Mouse (Mus musculus): ENCODE measurements around the gene Gjb3.
A peak's percentile ranks its signal among the peaks of the same experiment; 100 is the strongest.

The Gjb3 gene

DNA sequence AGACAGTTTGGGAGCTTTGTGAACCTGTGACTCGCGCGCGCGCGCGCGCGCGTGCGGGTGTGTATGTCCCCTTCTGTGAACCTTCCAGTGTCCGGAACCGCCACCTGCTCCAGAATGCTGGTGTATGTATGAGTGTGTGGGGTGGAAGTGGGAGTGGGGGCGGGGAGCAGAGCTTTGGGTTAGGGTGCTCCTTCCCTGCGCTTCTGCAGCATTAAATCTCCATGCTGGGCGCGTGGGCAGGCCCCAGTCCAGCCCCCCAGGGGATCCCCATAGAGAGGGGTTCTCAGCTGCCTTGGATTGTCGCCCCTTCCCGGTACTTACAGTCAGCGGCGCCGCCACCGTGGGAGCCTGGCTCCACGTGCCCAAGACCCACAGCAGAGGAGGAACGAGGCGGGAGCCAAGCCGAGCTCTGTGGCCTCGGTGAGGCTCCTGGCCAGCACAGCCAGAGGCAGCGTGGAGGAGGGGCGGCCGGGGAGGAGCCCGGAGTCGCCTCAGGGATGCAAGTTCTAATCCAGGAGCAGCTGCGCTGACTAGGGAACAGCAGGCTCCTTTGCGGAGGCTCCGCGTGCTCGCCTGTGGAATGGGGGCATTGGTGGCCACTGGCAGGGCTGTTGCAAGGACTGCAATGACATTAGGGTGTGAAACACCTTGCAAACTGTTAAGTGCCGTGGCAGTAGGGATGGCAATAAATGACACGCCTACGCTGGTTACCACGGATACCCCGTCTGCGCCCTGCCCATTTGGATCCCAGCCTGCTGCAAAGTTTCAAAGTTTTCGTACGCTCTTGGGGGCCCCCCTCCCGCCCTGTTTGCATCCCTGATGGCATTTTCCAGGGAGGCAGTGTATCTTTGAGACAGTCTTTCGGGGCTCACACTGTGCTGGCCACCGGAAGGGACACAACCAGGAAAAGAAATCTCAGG lies at the start of gene Gjb3:
Gjb3 (minus strand) TSS at position 664 of the 920 bp plus-strand sequence.
- DNase-seq: no peak

DNA sequence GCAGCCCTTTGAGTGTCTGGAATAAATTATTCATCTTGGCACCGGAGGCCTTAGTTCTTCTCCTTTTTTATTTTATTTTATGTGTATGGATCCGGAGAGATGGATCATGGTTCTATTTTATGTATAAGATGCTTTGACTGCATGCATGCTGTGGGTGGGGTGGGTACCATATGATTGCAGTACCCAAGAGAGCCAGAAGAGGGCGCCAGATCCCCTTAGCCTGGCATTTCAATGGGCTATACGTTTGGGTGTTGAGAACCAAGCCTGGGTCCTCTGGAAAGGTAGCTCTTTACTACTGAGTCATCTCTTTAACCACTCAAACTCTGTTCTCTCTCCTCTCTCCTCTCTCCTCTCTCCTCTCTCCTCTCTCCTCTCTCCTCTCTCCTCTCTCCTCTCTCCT lies 46.7 kb upstream of the Gjb3 start:
- DNase-seq: no peak

DNA sequence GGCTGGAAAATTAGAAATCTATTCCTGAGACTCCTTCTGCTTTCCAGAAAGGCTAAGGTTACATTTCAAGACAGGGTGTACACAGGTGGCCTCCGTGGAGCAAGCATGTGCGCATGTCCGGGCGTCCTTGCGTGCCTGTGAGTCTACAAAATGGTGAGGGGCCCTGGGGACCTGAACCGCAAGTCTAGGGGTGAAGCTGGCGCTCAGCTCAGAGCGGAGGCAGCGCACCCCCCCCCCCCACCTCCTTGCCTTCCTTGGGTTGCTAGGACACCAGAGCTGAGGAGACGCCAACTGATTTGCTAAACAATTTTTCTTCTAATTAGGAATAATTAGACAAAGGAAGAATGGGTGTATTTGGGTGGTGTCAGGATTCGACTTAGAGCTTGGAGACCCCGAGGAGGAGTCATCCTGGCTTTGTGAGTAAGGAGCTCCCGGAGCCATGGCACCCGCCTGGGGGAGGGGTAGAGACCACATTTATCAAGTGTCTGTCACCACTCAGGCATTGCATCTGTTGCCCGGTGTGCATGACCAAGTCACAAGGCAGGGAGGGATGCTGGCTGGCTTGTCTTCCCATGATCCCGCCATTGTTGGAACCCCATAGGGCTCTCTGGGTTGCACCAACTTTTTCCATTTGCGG lies 45.0 kb upstream of the Gjb3 start:
- no peak for DNase-seq

DNA sequence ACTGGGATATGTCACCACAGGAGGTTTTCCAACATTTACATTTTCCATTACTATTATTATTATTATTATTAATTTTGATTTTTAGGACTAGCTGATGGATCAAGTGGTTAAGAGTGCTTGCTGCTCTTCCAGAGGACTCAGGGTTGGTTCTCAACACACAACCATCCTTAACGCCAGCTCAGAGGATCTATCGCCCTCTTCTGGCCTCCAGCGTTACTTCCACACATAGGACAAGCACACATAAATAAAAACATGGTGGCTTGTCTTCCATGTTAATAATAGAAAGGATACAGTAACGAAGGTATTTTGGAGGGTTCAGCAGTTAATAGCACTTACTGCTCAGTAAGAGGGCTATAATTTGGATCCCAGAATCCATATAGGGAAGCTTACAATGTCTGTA lies 44.0 kb upstream of the Gjb3 start:
- DNase-seq: no peak

DNA sequence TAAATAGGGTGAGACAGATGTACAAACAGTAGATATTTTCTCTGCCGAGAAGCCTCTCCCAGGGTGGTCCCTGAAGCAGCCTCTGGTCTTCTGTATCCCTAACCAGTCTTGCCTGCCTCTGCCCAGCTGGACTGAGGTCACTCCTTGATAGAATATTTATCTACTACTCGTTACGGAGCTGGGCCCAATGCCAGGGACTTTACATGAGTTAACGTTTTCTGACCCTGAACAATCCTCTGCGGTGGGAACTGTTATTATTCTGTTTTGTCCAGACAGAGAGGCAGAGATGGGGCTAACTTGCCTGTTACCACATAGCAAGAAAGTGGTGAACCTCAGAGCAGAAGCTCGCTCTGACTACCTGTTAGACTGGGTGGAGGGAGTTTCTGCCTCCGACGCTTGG lies 42.8 kb upstream of the Gjb3 start:
- no peak for DNase-seq

DNA sequence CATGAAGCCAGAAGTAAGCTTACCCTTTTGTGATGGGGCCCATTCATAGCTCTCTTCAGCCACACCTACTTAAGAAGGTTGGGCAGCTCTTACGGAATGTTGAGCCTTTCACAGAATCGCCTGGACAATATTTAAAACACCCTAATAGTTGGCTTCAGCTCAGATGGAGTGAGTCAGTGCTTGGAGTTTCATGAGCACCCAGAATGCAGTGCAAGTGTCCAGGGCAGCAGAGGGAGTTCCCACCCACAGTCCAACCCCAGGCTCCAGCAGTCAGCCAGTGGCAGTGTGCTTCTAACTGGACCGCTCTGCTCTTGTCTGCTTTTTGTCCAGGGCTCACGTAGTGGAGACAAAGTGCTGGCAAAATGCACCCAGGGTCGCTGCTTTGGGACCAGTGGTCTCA lies 40.9 kb upstream of the Gjb3 start:
- no peak for DNase-seq

DNA sequence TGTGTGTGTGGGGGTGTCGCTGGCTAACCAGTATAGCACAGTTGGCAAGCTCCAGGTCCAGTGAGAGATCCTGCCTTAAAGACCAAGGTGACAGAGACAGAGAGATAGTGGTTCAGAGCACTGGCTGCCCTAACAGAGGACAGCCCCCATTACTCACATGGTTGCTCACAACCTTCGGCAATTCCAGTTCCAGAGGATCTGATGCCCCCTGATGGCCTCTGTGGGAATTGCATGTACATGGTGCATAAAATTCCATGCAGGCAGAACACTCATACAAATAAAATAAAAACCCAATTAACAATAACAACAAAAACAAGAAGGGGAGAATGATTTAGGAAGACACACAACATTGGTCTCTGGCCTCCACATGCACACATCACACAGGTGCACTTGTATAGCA lies 39.8 kb upstream of the Gjb3 start:
- DNase-seq: no peak

DNA sequence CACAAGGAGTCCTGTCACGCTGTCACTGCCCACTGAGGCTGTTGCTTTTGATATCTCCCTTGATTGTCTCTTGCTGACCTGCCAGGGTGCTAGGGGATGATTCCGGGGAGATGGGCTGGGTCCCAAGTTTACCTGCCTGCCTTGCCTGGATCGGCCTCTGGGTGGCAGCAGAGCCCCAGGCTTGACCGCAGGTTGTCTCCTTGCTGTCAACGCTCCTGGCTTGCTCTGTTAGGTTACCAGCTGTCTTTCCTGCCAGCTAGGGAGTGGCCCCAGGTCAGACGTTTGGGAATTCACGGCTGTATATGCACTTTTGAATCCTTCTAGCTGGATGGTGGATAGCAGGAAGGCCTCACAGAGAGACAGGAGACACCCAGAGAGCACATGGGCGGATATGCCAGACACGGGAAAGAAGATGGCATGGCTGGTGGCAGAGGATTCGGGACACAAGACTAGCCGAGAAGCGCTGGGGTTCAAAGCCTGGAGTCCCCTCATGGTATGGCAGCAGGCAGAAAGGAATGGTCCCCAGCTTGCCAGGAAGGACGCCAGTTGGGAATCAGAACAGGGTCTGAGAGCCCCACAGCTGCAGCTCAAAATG lies 37.8 kb upstream of the Gjb3 start:
- peak; percentile 67 for DNase-seq

DNA sequence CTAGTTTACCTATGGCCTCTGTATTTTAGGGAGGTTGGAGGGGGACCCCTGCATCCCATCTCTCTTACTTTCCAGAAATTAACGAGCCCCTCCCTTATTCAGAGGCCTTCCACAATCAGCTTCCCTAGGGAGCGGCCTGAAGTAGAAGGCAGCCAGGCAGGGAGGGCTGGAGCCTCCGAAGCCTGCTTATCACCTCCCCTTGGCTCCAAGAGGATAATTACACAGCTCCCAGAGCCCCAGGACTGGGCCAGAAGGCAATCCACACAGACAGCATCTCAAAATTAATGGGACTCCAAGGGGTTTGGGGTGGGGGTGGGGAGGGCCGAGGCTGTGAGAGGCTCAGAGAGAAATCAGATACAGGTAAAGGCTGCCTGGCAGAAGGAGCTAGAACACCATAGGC lies 35.2 kb upstream of the Gjb3 start:
- no peak for DNase-seq

DNA sequence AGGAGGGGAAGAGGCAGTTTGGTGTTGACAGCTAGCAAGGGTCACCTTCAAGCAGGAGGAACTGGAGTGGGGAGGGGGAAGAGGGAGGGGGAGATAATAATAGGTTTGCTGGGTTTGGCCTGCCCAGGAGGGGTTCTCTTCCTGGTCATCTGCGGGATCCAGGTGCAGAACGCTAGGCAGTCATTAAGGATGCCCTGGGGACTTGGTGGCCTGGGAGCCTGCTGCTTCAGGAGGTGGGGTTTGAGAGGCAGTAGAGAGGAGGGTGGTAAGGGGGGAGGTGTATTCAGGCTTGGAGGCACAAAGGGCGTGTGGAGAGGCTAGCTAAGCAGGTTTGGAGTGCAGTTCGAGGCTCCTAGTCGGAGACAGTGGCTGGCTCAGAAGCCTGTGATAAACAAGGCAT lies 34.8 kb upstream of the Gjb3 start:
- DNase-seq: no peak

DNA sequence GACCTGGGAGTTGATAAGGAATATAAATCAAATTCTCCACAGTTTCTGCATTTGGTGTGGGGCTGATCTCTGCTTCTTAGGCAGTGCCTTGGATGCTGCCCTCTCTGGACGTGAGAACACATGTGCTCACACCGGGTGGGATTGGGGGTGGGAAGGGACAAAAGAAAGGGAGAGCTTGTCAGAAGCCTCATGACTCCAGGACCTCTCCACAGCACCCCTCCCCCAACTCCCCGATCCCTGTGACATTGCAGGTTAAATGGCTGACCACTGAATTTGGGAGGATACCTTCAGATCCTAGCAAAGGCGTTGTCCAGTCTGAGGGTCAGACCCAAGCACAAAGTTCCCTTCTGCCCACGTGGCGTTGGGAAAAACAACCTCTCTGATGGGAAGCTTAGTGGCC lies 33.8 kb upstream of the Gjb3 start:
- no peak for DNase-seq

DNA sequence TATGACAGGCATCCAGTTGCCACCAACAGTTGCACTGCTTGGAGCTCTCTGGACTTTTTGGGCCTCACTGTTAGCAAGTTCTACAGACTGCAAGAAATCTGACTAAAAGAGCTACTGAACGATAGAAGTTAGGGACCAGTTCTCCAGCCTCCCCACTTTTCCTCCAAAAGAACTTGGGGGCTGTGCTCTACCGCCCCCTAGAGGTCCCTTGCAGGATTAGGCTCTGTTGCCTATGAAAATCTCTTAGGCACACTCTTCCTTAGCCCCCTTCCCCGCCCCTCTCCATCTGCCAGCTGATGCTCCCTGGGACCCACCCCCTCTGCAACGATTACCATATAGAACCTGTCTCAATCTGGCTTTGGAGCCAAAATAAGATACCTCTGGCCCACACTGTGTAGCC lies 32.7 kb upstream of the Gjb3 start:
- DNase-seq: no peak

DNA sequence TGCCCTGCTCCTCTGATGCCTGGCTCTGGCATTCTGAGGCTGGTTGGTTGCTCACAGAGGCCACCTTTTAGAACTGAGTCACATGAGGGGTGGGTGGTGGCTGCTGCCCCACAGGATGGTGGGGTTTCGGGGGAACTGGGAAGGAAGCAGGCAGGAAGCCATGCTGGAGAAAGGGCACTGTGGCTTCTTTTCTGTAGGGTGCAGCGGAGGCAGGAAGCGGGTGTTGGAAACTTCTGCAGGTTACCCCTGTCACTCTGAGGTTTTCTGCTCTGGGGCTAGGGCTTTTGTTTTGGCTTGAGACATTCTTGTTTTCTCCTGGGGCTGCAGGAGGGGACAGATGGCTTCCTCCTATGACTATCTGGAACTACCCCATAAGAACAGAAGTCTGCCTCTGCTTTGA lies 31.9 kb upstream of the Gjb3 start:
- DNase-seq: no peak

DNA sequence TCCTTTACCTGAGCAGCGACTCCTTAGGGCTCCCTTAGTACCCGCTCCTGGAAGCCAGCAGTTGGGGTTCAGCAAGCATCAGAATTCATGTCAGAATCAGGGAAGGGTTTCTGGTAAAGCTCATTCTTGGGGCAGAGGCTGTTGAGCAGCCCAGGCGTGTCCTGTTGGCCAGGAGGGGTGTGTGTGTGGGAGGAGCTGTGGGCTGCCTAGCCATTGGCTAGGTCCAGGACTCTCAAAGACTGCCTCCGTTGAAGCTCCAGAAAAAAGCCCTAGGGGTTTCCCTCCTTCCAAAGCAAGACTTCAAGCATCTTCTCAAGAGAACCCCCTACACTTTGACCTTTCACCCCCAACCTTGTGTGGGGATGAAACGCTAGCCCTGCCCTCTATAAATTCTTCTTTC lies 27.4 kb upstream of the Gjb3 start, which contains the start of gene Gjb5:
Gjb5 (minus strand) TSS at position 164 of the 400 bp plus-strand sequence.
- no peak for DNase-seq

DNA sequence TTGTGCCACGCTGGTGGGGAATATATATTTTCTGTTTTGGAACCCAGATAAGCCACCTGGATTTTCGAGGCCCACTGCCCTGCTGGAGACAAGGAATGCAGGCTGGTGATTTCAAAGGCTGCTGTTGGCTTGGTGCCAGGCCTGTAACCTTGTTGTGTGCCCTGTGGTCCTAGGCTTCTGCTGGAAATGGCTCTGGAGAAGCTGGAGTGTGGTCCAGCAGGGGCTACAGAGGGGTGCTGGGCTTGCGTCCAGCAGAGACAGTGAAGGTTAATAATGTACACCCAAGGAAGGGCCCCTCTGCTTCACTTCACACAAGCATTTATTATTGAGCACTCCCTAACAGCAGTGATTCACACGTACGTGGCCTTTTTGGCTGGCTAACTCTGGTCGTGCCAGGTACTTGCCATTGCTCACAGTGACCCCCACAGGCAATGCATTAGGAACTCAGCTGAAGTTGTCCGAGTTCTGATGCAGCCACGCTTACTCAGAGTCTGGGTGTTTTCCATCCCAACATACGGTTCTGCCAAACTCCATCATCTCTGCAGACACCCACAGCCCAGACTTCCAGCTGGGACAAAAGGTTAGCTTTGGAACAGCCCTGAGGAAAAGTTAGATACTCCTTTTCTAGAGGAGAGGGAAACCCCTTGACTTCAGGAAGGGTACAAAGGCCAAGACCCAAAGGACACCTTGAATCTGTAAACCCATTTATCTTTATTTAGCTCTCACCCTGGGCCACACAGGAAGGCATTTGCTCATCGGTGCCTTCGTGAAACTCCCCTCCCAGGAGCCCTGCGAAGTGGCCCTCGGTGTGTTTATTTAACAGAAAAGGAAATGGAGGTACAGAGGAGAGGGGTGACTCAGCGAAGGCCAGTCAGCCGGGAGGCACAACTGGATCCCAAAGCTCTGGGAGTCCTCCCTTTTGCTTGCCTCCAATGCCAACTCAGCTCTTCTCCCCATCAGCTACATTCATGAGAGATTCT lies 24.2 kb upstream of the Gjb3 start:
- DNase-seq: no peak

DNA sequence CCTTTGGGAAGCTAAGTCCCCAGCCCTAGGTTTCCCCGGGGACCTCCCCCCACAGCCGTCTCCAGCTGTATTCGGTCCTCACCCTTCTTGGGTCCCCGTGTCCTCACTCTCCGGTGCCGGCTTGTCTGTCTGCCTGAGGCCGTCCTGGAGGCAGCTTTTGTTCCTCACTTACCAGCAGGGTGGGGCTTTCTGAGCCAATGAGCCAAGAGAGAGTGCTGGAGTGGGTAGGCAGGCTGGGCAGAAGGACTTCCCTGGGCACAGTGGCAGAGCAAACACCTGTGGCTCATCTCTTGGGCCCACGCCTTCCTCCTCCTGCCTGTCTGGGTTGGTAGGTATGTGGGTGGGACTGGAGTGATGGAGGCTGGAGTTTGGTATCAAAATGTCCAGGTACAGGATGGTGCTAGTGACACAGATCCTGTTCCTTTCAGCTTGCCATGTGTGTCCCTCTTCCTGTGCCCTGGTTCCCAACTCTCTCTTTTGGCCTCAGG lies 23.4 kb upstream of the Gjb3 start, which contains the start of gene Gjb4:
Gjb4 (minus strand) TSS at position 131 of the 488 bp plus-strand sequence.
- no peak for DNase-seq

DNA sequence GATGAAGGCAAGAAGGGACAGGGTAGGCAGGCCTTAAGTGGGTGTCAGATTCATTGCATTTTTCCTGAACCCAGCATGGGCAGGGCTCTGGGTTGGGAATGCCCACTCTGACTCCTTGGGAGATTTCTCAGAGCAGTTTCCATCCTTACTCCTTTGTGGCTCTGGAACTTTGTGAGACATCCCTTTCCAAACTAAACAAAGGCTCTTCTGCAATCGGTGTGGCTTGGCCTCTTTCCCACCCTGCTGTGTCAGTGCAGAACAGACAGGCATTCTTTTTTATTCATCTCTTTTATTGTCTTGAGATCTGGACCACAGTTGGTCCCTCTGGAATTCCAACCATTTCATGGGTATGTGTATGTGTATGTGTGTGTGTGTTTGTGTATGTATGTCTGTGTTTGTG lies 21.9 kb upstream of the Gjb3 start:
- DNase-seq: no peak

DNA sequence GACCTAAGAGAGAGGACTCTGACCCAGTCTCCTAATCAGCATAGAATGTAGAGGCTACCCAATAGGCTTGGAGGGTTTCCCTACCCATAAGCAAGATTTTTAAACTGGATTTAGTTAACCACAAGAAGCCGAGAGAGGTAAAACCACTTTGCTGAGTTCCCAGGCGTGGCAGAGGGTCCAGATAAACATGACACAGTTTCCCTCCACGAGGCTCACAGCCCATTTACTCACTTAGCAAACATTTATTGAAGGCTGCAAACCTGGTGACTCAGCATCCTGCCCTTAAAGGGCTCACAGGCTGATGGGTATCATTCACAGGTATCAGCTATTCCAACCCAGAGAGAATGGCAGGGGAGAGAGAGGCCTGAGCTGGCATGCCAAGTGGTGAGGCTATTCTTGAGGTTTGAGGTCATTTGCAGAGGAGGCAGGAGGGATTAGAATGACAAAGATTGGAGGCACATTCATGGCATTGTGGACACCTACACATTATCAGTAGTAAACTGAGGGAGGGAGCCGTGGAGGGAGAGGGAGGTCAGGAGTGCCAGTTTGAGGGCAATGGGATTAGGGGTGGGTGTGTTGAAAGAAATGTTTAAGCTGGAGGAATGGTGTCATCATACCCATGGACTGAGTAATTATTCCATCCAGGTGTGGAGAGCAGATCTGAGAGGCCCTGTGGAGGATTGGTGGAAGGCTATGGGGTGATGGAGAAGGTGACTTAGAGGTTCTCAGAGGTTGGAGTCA lies 19.1 kb upstream of the Gjb3 start:
- no peak for DNase-seq

DNA sequence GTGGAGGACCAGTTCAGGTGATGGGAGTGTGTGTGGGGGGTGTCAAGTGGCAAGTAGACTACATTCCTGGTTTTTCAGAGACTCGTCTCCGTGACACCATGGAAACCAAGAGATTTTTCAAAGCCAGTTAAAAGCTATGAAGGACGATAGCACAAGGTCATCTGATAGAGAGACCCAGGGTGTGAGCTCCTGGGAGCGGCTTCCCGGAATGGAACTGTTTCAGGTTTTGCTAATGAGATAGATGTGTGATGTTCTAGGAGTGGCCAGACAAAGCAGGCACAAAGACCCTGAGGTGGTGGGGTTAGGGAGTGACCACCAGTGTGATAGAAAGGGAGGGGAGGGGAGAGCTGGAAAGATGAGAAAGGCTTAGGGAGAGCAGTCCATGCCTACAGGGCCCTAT lies 14.4 kb upstream of the Gjb3 start:
- no peak for DNase-seq

DNA sequence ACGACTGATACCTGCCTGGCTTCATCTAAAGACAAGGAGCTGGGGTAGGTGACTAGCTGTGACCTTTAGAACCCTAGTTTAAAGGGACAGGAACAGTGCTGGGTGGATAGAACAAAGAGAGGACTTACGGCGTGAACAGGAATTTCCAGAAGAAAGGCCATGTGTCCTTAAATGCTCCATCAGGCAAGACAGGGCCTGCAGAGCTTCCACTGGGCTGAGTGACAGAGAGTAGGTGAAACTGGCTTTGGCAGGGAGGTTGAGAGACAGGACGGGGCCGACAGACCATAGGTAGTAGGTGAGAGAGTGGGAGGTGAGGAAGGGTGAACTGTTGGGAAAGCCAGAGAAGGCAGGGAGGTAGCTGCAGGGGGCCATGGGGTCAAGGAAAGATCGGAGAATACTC lies 10.7 kb upstream of the Gjb3 start:
- DNase-seq: no peak

DNA sequence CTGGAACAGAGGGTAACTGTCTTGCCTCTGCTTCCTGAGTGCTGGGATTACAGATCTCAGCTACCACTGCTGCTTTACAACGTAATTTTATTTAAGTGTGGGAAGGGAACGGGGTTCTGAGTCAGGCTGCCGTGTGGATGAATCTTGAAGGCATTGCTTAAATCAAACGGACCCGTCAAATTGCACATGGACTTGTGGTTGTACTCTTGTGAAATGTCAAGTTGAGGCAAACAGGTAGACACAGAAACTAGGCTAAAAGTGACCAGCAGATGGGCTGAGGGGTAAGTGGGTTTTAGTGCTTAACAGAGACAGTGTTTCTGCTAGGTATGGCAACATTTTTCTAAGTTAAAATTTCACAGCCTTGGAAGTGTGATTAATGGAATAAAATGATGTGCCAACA lies 7.0 kb upstream of the Gjb3 start:
- no peak for DNase-seq

All from cerebellum, adult 9-10 months (tissue).